Comparison of ENCODE assay signal across 20 mouse cellular contexts in the genomic region with DNA sequence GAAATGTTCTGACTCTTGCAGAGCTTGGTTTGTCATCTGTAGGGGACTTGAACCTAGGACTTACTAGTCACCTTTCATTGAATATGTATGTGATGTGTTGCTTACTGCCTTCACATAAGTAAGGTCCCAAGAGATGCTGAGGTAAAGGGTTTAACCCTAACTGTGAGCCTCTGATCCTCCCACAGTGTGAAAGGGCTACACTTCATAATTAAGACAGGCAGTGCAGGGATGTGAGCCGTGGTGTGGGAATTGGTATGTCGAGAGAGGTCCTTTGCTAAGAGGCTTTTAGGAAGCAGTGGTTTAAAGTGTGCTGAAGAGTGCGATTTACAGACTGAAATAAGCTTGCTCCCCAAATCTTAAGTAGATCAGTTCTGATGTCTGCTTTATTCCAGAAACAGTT. TPM values are rescaled to one million over a fixed set of nuclear protein-coding genes. Genes with fewer than 3 reads are reported as not detected.
DNase-seq lines count a peak whose midpoint lies in the region; ATAC-seq and TF ChIP-seq lines count a peak whose summit lies in the region.
"Had no signal": no experiment of that assay in that cellular context is flagged by ENCODE, and none has a peak within 500 bp of the region (broad histone marks: within the 10 kb centered on the region; RNA-seq: fewer than 3 reads in every experiment).

No protein-coding gene starts in this region.

- peak overlapping the region; percentile 40 for H3K4me2 ChIP-seq in liver, embryonic 15.5 days
- H3K4me2 ChIP-seq: embryonic facial prominence, embryonic 12.5 days; midbrain, embryonic 15.5 days; neural tube, embryonic 15.5 days had no signal

- WGBS in liver, adult 2 months: 79% methylated on average over 3 of the region's 3 CpGs
- 14% methylated on average over 3 of the region's 3 CpGs for WGBS in bone marrow, adult 2 months
- 27% methylated on average over 3 of the region's 3 CpGs for WGBS in liver, embryonic 15.5 days (ENCODE audit: insufficient replicate concordance)

- no peak for TF ChIP-seq CTCF in liver, adult 2 months (IDR thresholded peaks at IDR 0.05; ENCODE audit: low read depth, low read length)
- TF ChIP-seq CTCF in bone marrow, adult 2 months (IDR thresholded peaks at IDR 0.05; ENCODE audit: control insufficient read depth, insufficient read depth, low read length): no peak

- H3K4me1 ChIP-seq in liver, adult 2 months (ENCODE audit: control insufficient read depth, insufficient read depth, low read length): peaks cover 12% of the 10 kb centered on the region
- H3K4me1 ChIP-seq in bone marrow, adult 2 months (ENCODE audit: control insufficient read depth, insufficient read depth, low read length): peaks cover 4% of the 10 kb centered on the region; the same call in 1 of the 2 replicates
- peaks cover 72% of the 10 kb centered on the region for H3K4me1 ChIP-seq in liver, embryonic 15.5 days (replicated peaks)
- H3K4me1 ChIP-seq: embryonic facial prominence, embryonic 12.5 days; midbrain, embryonic 15.5 days; neural tube, embryonic 15.5 days had no signal

- peak; percentile 55 for DNase-seq in heart, adult 11 months
- no peak for DNase-seq in heart, adult 8-10 months (ENCODE audit: low spot score)
- no peak for DNase-seq in liver, adult 2 months (ENCODE audit: extremely low read depth, low read depth, low spot score)
- no peak for DNase-seq in liver
- DNase-seq in right cerebral cortex, postnatal 36 days (ENCODE audit: low spot score in 2 of 2): no peak
- no peak for DNase-seq in urinary bladder, adult 18-20 months (ENCODE audit: low spot score in 2 of 2)
- DNase-seq: adrenal gland, adult 2 months; cerebellum, adult 9-11 months; forebrain, postnatal 0 days; heart, postnatal 36 days; kidney, adult 11 months; kidney, postnatal 10 days; lung, postnatal 14 days had no signal

- H3K9ac ChIP-seq in liver, adult 2 months (ENCODE audit: low read depth, low read length): no peak overlapping the region
- peak overlapping the region; percentile 33; the same call in 1 of the 2 replicates for H3K9ac ChIP-seq in liver, embryonic 15.5 days
- H3K9ac ChIP-seq: embryonic facial prominence, embryonic 12.5 days; forebrain, postnatal 0 days; midbrain, embryonic 15.5 days; neural tube, embryonic 15.5 days had no signal

- no peaks in the 10 kb centered on the region for H3K9me3 ChIP-seq in liver, embryonic 15.5 days (replicated peaks)
- H3K9me3 ChIP-seq: embryonic facial prominence, embryonic 12.5 days; midbrain, embryonic 15.5 days; neural tube, embryonic 15.5 days had no signal

- ATAC-seq in liver, embryonic 15.5 days (ENCODE audit: insufficient read depth): no peak
- ATAC-seq: forebrain, postnatal 0 days; hindbrain, embryonic 16.5 days; midbrain, embryonic 15.5 days had no signal

- H3K79me2 ChIP-seq in liver, adult 2 months (ENCODE audit: control insufficient read depth, insufficient read depth, low read length): peaks cover 23% of the 10 kb centered on the region; the same call in 1 of the 2 replicates

- H3K27me3 ChIP-seq in liver, adult 2 months (ENCODE audit: control insufficient read depth, insufficient read depth, low read length): no peaks in the 10 kb centered on the region
- no peaks in the 10 kb centered on the region for H3K27me3 ChIP-seq in liver, embryonic 15.5 days
- H3K27me3 ChIP-seq: embryonic facial prominence, embryonic 12.5 days; midbrain, embryonic 15.5 days; neural tube, embryonic 15.5 days had no signal

- no peak for TF ChIP-seq POLR2A in liver, adult 2 months (IDR thresholded peaks at IDR 0.05; ENCODE audit: extremely low read depth, insufficient read depth, low read length)
- no peak for TF ChIP-seq POLR2A in bone marrow, adult 2 months (IDR thresholded peaks at IDR 0.05; ENCODE audit: borderline replicate concordance, control insufficient read depth, low read depth, low read length)

- H3K4me3 ChIP-seq in liver, adult 2 months (ENCODE audit: insufficient read depth, low read depth, low read length): peak overlapping the region; percentile 21; the same call in 1 of the 2 replicates
- H3K4me3 ChIP-seq in bone marrow, adult 2 months (replicated peaks; ENCODE audit: control insufficient read depth, low read depth, low read length): peak overlapping the region; percentile 25
- H3K4me3 ChIP-seq in liver, embryonic 15.5 days (replicated peaks): peak overlapping the region; percentile 4; the same call in 1 of the 2 replicates
- H3K4me3 ChIP-seq: embryonic facial prominence, embryonic 12.5 days; midbrain, embryonic 15.5 days; myocyte; neural tube, embryonic 15.5 days had no signal

- H3K27ac ChIP-seq in liver, adult 2 months (replicated peaks; ENCODE audit: insufficient read depth, low read depth, low read length): no peak overlapping the region
- no peak overlapping the region for H3K27ac ChIP-seq in bone marrow, adult 2 months (ENCODE audit: control insufficient read depth, insufficient read depth, low read depth, low read length, poor library complexity)
- H3K27ac ChIP-seq in liver, embryonic 15.5 days (replicated peaks): peak overlapping the region; percentile 70
- H3K27ac ChIP-seq: embryonic facial prominence, embryonic 12.5 days; midbrain, embryonic 15.5 days; neural tube, embryonic 15.5 days had no signal

- peaks cover 4% of the 10 kb centered on the region; the same call in 1 of the 2 replicates for H3K36me3 ChIP-seq in liver, adult 2 months (ENCODE audit: control insufficient read depth, insufficient read depth, low read length)
- H3K36me3 ChIP-seq in liver, embryonic 15.5 days (replicated peaks): peaks cover 14% of the 10 kb centered on the region; the same call in 1 of the 2 replicates
- H3K36me3 ChIP-seq: embryonic facial prominence, embryonic 12.5 days; midbrain, embryonic 15.5 days; neural tube, embryonic 15.5 days had no signal

RNA-seq across cellular contexts. Expression of gene Sugt1, which starts 50.7 kb away (rescaled TPM):
- 10 to 100 TPM; 61.8 to 67.5 (median 62.6) TPM for total RNA-seq in heart, adult 8-10 months (2022)
- 25.6 and 30.0 TPM in 2 replicates for total RNA-seq in liver, adult 2 months (2014; rRNA removed)
- 3.3 and 3.4 TPM in 2 replicates for polyA plus RNA-seq in liver, adult 2 months (2012; rRNA removed)
- polyA plus RNA-seq in bone marrow, adult 2 months (2011; ENCODE audit: insufficient read depth, insufficient read length, low replicate concordance, missing spikeins): 45.5 and 149 TPM in 2 replicates
- polyA plus RNA-seq in liver, embryonic 15.5 days (2015; fragmentation: Nextera tagmentation; extraction: Ambion mirVana): 31.6 and 34.0 TPM in 2 replicates

RNA-seq across cellular contexts. Expression of gene Wbp4, which starts 55.5 kb away (rescaled TPM):
- 10 to 100 TPM; 20.6 to 24.0 (median 21.6) TPM for total RNA-seq in heart, adult 8-10 months (2022)
- 6.1 and 7.7 TPM in 2 replicates for total RNA-seq in liver, adult 2 months (2014; rRNA removed)
- 2.1 and 2.5 TPM in 2 replicates for polyA plus RNA-seq in liver, adult 2 months (2012; rRNA removed)
- polyA plus RNA-seq in bone marrow, adult 2 months (2011; ENCODE audit: insufficient read depth, insufficient read length, low replicate concordance, missing spikeins): 22.6 and 24.5 TPM in 2 replicates
- polyA plus RNA-seq in liver, embryonic 15.5 days (2015; fragmentation: Nextera tagmentation; extraction: Ambion mirVana): 11.2 and 13.5 TPM in 2 replicates

RNA-seq across cellular contexts. Expression of gene Elf1, which starts 55.8 kb away (rescaled TPM):
- 10 to 100 TPM in 3 of 4 experiments, 1 to 10 TPM in 1; 9.9 to 12.5 (median 12.0) TPM for total RNA-seq in heart, adult 8-10 months (2022)
- 13.8 and 15.9 TPM in 2 replicates for total RNA-seq in liver, adult 2 months (2014; rRNA removed)
- 5.1 and 6.4 TPM in 2 replicates for polyA plus RNA-seq in liver, adult 2 months (2012; rRNA removed)
- polyA plus RNA-seq in bone marrow, adult 2 months (2011; ENCODE audit: insufficient read depth, insufficient read length, low replicate concordance, missing spikeins): 20.1 and 22.6 TPM in 2 replicates
- 10.7 and 10.9 TPM in 2 replicates for polyA plus RNA-seq in liver, embryonic 15.5 days (2015; fragmentation: Nextera tagmentation; extraction: Ambion mirVana)
